26 mouse cellular contexts compared by ENCODE assay signal in the genomic region with DNA sequence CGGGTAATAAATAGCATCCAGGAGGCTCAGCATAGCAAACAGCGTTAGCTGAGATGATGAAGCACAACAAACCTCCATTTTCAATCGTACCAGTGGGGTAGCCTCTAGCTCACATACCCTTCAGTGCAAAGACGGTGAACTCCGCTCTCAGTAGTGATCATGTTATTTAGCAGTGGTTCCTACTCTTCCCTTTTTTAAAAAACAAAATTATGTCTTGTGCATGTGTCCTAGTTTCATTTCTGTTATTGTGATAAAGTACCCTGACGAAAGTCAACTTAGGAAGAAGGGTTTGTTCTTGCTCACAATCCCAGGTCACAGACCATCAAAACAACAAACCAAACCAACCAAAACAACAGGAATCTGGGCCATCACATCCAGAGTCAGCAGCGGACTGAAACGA. TPM values are rescaled to one million over a fixed set of nuclear protein-coding genes. Genes with fewer than 3 reads are reported as not detected.
"Had no signal": no experiment of that assay in that cellular context is flagged by ENCODE, and none has a peak within 500 bp of the region (broad histone marks: within the 10 kb centered on the region; RNA-seq: fewer than 3 reads in every experiment).

No protein-coding gene starts in this region.

- H3K27me3 ChIP-seq: liver, embryonic 15.5 days; lung, embryonic 15.5 days; midbrain, embryonic 13.5 days; neural tube, embryonic 12.5 days; neural tube, embryonic 15.5 days had no signal

- H3K9ac ChIP-seq: liver, embryonic 15.5 days; lung, embryonic 15.5 days; midbrain, embryonic 13.5 days; neural tube, embryonic 12.5 days; neural tube, embryonic 15.5 days had no signal

- H3K27ac ChIP-seq: left cerebral cortex, adult 2 months; liver, embryonic 15.5 days; midbrain, embryonic 13.5 days; neural tube, embryonic 12.5 days; neural tube, embryonic 15.5 days had no signal

- ATAC-seq: intestine, embryonic 16.5 days; midbrain, embryonic 13.5 days had no signal

- H3K9me3 ChIP-seq: liver, embryonic 15.5 days; lung, embryonic 15.5 days; midbrain, embryonic 13.5 days; neural tube, embryonic 12.5 days; neural tube, embryonic 15.5 days had no signal

- DNase-seq: kidney, adult 18-20 months; kidney, adult 9 months; kidney, postnatal 14 days; kidney, postnatal 4 days; lung, adult 18-20 months; lung, postnatal 10 days; lung, postnatal 36 days; right cerebral cortex, adult 18-20 months; right cerebral cortex, postnatal 14 days; right cerebral cortex, postnatal 4 days; spleen, adult 18-20 months; thymus, postnatal 36 days had no signal

- H3K4me2 ChIP-seq: liver, embryonic 11.5 days; liver, embryonic 15.5 days; lung, embryonic 15.5 days; midbrain, embryonic 13.5 days; neural tube, embryonic 12.5 days; neural tube, embryonic 15.5 days had no signal

- H3K4me3 ChIP-seq: left cerebral cortex, adult 2 months; liver, embryonic 15.5 days; lung, embryonic 15.5 days; midbrain, embryonic 13.5 days; neural tube, embryonic 12.5 days; neural tube, embryonic 15.5 days had no signal

RNA-seq across cellular contexts. Expression of gene Slc25a34, which starts 22.4 kb away (rescaled TPM):
- total RNA-seq: megakaryocyte progenitor cell, adult 5-6 weeks had no signal
- polyA plus RNA-seq: limb, embryonic 11.5 days; liver, embryonic 11.5 days; neural tube, embryonic 12.5 days; thymus, postnatal 0 days had no signal

RNA-seq across cellular contexts. Expression of gene Rsc1a1, which starts 39.4 kb away (rescaled TPM):
- polyA plus RNA-seq: intestine, embryonic 16.5 days; kidney, embryonic 16.5 days; liver, embryonic 11.5 days; lung, embryonic 15.5 days; midbrain, embryonic 13.5 days; midbrain, postnatal 0 days; neural tube, embryonic 12.5 days; neural tube, embryonic 15.5 days; stomach, embryonic 16.5 days; thymus, postnatal 0 days had no signal

RNA-seq across cellular contexts. Expression of gene Fblim1, which starts 40.1 kb away (rescaled TPM):
- total RNA-seq: megakaryocyte progenitor cell, adult 5-6 weeks had no signal
